Mouse (Mus musculus) gastrocnemius, adult 2 months (tissue): ENCODE results near the gene Cabin1. TPM values are rescaled to one million over a fixed set of nuclear protein-coding genes. Genes with fewer than 3 reads are reported as not detected.
A peak's percentile ranks its signal among the peaks of the same experiment; 100 is the strongest.

Experiments used
- DNase-seq: peaks from one replicate; pipeline ENCODE4 v3.0.0; 2022
- H3K27ac ChIP-seq: fragments of 200-600 bp; 2 replicates; pipeline ENCODE4 v1.8.1; 2022; ENCODE audit warnings: mild to moderate bottlenecking
- H3K4me3 ChIP-seq: fragments of 200-600 bp; 2 replicates; pipeline ENCODE4 v1.8.1; 2022; ENCODE audit warnings: mild to moderate bottlenecking, moderate library complexity
- CTCF ChIP-seq: fragments of 200-600 bp; IDR thresholded peaks from 2 replicates; pipeline ENCODE4 v1.8.1; 2022; ENCODE audit warnings: antibody characterized with exemption, mild to moderate bottlenecking, moderate library complexity
- intact Hi-C: fragments of 180-260 bp; cut with DNase I; formaldehyde crosslinking; loops from one replicate; pipeline ENCODE4 v1.15.1; 2025
- total RNA-seq, 2 experiments: library from RNA; stranded (reverse); gene quantifications; 2 replicates each; pipeline ENCODE4 v1.2.3; 2021

The Cabin1 gene
- total RNA-seq, 2 experiments from 2014 or later, result 8.4 to 11.0 TPM

- Histone ChIP-seq H3K4me3 (no peak overlapping the region), H3K27ac (no peak overlapping the region)
- intact Hi-C loops, result no loop called here
- no peak for DNase-seq
- TF ChIP-seq CTCF, result no peak
Observed at GRCm38 (mm10) chr10:75693451-75694233, 70.5 kb downstream of the Cabin1 start.

GRCm38 (mm10) chr10:75688598-75688997 lies 75.5 kb downstream of the Cabin1 start:
- TF ChIP-seq CTCF, result no peak
- H3K27ac ChIP-seq, result no peak overlapping the region
- no peak for DNase-seq
- no peak overlapping the region for H3K4me3 ChIP-seq
- intact Hi-C loops, result no loop called here

GRCm38 (mm10) chr10:75686724-75687123 lies 77.4 kb downstream of the Cabin1 start:
- no peak for DNase-seq
- TF ChIP-seq CTCF, result no peak
- Histone ChIP-seq H3K4me3 (no peak overlapping the region), H3K27ac (0 out of 2 replicates have a peak overlapping the region, but pooled peaks have one; percentile 2)
- intact Hi-C loops, result no loop called here

- Histone ChIP-seq H3K4me3 (no peak overlapping the region), H3K27ac (no peak overlapping the region)
- intact Hi-C loops, result no loop called here
- no peak for TF ChIP-seq CTCF
- no peak for DNase-seq
Observed at GRCm38 (mm10) chr10:75684035-75685004, 79.8 kb downstream of the Cabin1 start.

- Histone ChIP-seq H3K27ac (no peak overlapping the region), H3K4me3 (no peak overlapping the region)
- no peak for TF ChIP-seq CTCF
- no peak for DNase-seq
- intact Hi-C loops, result no loop called here
Observed at GRCm38 (mm10) chr10:75680574-75681001, 83.6 kb downstream of the Cabin1 start.

GRCm38 (mm10) chr10:75679204-75679603 lies 84.9 kb downstream of the Cabin1 start:
- intact Hi-C loops, result no loop called here
- Histone ChIP-seq H3K27ac (peak overlapping the region; percentile 82; the same call in 1 of the 2 replicates), H3K4me3 (no peak overlapping the region)
- no peak for DNase-seq
- TF ChIP-seq CTCF, result no peak

- peak overlapping the region; percentile 82 for H3K27ac ChIP-seq
- peak; percentile 56 for DNase-seq
- TF ChIP-seq CTCF, result no peak
- H3K4me3 ChIP-seq, result no peak overlapping the region
- intact Hi-C loops, result no loop called here
Observed at GRCm38 (mm10) chr10:75677989-75678388, 86.2 kb downstream of the Cabin1 start.

GRCm38 (mm10) chr10:75677571-75677970 lies 86.6 kb downstream of the Cabin1 start:
- intact Hi-C loops, result no loop called here
- no peak overlapping the region for H3K4me3 ChIP-seq
- H3K27ac ChIP-seq, result peak overlapping the region; percentile 82
- no peak for DNase-seq
- no peak for TF ChIP-seq CTCF

- no peak for TF ChIP-seq CTCF
- peak; percentile 40 for DNase-seq
- Histone ChIP-seq H3K27ac (peak overlapping the region; percentile 82), H3K4me3 (0 out of 2 replicates have a peak overlapping the region, but pooled peaks have one; percentile 6)
- intact Hi-C loops, result no loop called here
Observed at GRCm38 (mm10) chr10:75676819-75677565, 87.1 kb downstream of the Cabin1 start.

GRCm38 (mm10) chr10:75676286-75676685 lies 87.9 kb downstream of the Cabin1 start:
- no peak for TF ChIP-seq CTCF
- intact Hi-C loops, result no loop called here
- peak overlapping the region; percentile 82 for H3K27ac ChIP-seq
- no peak overlapping the region for H3K4me3 ChIP-seq
- DNase-seq, result no peak

GRCm38 (mm10) chr10:75675594-75675993 lies 88.5 kb downstream of the Cabin1 start:
- no peak for TF ChIP-seq CTCF
- DNase-seq, result no peak
- intact Hi-C loops, result no loop called here
- peak overlapping the region; percentile 82 for H3K27ac ChIP-seq
- H3K4me3 ChIP-seq, result no peak overlapping the region

GRCm38 (mm10) chr10:75669936-75670335 lies 94.2 kb downstream of the Cabin1 start:
- intact Hi-C loops, result no loop called here
- no peak for TF ChIP-seq CTCF
- no peak overlapping the region for H3K4me3 ChIP-seq
- DNase-seq, result no peak
- no peak overlapping the region for H3K27ac ChIP-seq
